Mouse (Mus musculus): Measurements from ENCODE around the gene Phlda2. TPM values are rescaled to one million over a fixed set of nuclear protein-coding genes. Genes with fewer than 3 reads are reported as not detected.

The Phlda2 gene
- polyA plus RNA-seq, 1 experiment, result not detected

GRCm38 (mm10) chr7:143509566-143509965, 6.6 kb upstream of the Phlda2 start:
- TF ChIP-seq GATA1 (IDR thresholded peaks at IDR 0.05; ENCODE audit: low read length), result no peak

DNA sequence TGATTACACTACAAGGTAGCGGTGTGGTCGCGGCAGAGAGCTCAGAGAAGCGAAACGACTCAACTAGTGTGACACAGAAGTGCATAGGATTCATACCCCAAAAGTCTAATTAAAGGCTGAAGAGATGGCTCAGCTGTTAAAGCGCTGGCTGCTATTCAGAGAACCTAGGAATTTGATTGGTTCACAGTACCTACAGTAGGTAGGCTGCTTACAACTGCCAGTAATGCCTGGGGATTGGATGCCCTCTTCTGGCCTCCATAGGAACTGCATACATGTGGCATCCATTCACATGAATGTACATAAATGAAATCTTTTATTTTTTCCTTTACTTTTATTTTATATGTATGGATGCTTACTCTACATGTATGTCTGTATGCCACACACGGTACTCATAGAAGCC, 3.7 kb upstream of the Phlda2 start:
- no peak for TF ChIP-seq GATA1 (IDR thresholded peaks at IDR 0.05; ENCODE audit: low read length)

DNA sequence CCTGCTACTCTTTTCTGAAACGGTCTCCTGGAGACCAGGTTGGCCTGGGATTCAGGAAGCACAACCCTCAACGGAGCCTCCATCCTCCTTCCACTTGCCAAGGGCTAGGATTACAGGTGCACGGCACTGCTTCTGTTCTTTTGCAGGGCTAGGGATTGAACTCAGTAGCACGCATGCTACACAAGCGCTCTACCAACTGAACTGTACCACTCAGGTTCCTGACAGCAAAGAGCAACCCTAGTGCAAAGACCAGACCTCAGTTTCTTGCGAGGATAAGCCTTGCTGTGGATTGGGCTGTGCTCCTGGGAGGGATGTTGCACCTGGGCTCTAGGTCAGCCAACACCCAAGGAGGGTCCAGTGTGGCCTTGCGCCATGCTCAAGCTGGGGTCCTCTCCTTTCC, 3.3 kb upstream of the Phlda2 start:
- TF ChIP-seq GATA1 (IDR thresholded peaks at IDR 0.05; ENCODE audit: low read length), result no peak

- TF ChIP-seq GATA1 (IDR thresholded peaks at IDR 0.05; ENCODE audit: low read length), result no peak
Observed at GRCm38 (mm10) chr7:143505823-143506222, 2.9 kb upstream of the Phlda2 start.

- no peak for TF ChIP-seq GATA1 (IDR thresholded peaks at IDR 0.05; ENCODE audit: low read length)
Observed at GRCm38 (mm10) chr7:143505411-143505810, 2.5 kb upstream of the Phlda2 start.

DNA sequence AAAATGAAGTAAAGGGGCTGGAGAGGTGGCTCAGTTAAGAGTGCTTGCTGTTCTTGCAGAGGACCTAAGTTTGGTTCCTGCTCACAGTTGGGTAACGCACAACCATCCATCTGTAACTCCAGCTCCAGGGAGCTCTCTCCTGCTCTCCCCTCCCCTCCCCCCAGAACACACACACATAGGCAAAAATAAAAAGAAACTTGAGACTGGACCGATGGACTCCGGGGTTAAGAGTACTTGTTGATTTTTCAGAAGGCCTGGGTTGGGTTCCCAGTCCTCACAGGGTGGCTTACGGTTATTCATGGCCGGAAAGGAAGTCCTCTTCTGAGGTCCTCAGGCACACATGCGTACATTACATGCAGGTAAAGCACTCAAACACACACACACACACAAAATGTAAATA, 976 bp upstream of the Phlda2 start:
- no peak for TF ChIP-seq GATA1 (IDR thresholded peaks at IDR 0.05; ENCODE audit: low read length)

GRCm38 (mm10) chr7:143501643-143502417, 1.1 kb downstream of the Phlda2 start:
- TF ChIP-seq GATA1 (IDR thresholded peaks at IDR 0.05; ENCODE audit: low read length), result no peak

- TF ChIP-seq GATA1 (IDR thresholded peaks at IDR 0.05; ENCODE audit: low read length), result no peak
Observed at GRCm38 (mm10) chr7:143500912-143501311, 2.0 kb downstream of the Phlda2 start.

DNA sequence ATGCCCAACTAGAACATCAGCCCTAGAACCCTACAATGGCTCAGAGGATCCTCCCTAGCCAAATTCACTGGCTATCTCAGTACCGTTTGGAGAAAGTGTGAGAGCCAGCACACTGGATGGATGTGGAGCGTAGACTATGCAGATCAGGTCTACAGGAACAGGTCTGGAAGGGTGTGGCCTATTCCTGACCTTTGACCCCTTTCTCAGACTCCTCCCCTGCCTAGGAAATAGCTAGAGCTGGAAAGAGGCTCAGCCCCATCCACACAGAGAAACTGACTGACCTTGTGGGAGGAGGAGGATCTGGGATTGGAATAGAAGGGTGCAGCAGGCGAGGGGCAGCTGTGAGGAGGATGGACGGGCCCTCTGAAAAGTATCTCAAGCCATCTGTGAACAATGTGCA, 4.4 kb downstream of the Phlda2 start:
- TF ChIP-seq GATA1 (IDR thresholded peaks at IDR 0.05; ENCODE audit: low read length), result no peak

GRCm38 (mm10) chr7:143495104-143495961, 7.6 kb downstream of the Phlda2 start:
- no peak for TF ChIP-seq GATA1 (IDR thresholded peaks at IDR 0.05; ENCODE audit: low read length)

GRCm38 (mm10) chr7:143493616-143494126, 9.3 kb downstream of the Phlda2 start:
- no peak for TF ChIP-seq GATA1 (IDR thresholded peaks at IDR 0.05; ENCODE audit: low read length)

GRCm38 (mm10) chr7:143489735-143490134, 13.2 kb downstream of the Phlda2 start:
- TF ChIP-seq GATA1 (IDR thresholded peaks at IDR 0.05; ENCODE audit: low read length), result no peak

GRCm38 (mm10) chr7:143482541-143482940, 20.4 kb downstream of the Phlda2 start:
- no peak for TF ChIP-seq GATA1 (IDR thresholded peaks at IDR 0.05; ENCODE audit: low read length)

GRCm38 (mm10) chr7:143481806-143482387, 21.1 kb downstream of the Phlda2 start:
- no peak for TF ChIP-seq GATA1 (IDR thresholded peaks at IDR 0.05; ENCODE audit: low read length)

DNA sequence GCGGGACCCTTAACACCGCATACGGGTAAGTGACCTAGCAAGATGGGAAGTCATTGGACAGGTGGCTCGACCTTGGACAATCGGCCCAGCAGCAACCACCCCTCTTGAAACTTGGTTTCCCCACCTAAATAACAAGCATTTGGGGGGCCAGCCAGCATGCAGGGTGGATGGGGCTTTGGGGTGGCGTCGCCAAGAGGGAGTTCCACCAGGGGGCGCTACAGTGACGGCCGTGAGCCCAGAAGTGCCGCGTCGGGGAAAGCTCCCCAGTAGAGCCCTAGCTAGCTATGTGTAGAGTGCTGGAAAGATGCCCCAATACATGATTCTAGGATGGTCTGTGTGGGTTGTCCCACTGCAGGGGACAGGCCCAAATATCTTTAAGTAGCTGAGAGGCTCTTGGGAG, 22.5 kb downstream of the Phlda2 start:
- no peak for TF ChIP-seq GATA1 (IDR thresholded peaks at IDR 0.05; ENCODE audit: low read length)

GRCm38 (mm10) chr7:143477800-143478199, 25.1 kb downstream of the Phlda2 start:
- no peak for TF ChIP-seq GATA1 (IDR thresholded peaks at IDR 0.05; ENCODE audit: low read length)

Data from G1E-ER4 (cell line).